Mouse (Mus musculus) kidney, adult 8-10 months (tissue): ENCODE measurements around the gene Xk.
"Not testable (repeated sequence)": the region's sequence is repeated elsewhere in the genome, so short reads cannot be mapped to it uniquely, and the experiment has no call there.

Experiments used
- DNase-seq, 2 experiments: peaks; one replicate each; pipeline ENCODE4 v3.0.0; 2022

Gene Xk

GRCm38 (mm10) chrX:9272460-9273361, at the start of gene Xk:
Gene Xk, plus strand, starts transcription at chrX:9272756.
- peak; percentile 10 to 23 for DNase-seq

GRCm38 (mm10) chrX:9227105-9227504, 45.5 kb upstream of the Xk start:
- DNase-seq: no peak

- DNase-seq: no peak
Measured at GRCm38 (mm10) chrX:9240737-9241591, 31.6 kb upstream of the Xk start.

GRCm38 (mm10) chrX:9243381-9243864, 29.1 kb upstream of the Xk start:
- peak in 1 of 2 experiments; percentile 9 for DNase-seq

GRCm38 (mm10) chrX:9244603-9245336, 27.8 kb upstream of the Xk start:
- DNase-seq: no peak

- DNase-seq: no peak
Measured at GRCm38 (mm10) chrX:9248911-9249310, 23.6 kb upstream of the Xk start.

GRCm38 (mm10) chrX:9253990-9254389, 18.6 kb upstream of the Xk start:
- no peak for DNase-seq

GRCm38 (mm10) chrX:9254901-9255300, 17.7 kb upstream of the Xk start:
- no peak for DNase-seq

GRCm38 (mm10) chrX:9256766-9257165, 15.8 kb upstream of the Xk start, which contains the start of gene Gm14862:
Gene Gm14862, minus strand, starts transcription at chrX:9256899.
- no peak for DNase-seq

GRCm38 (mm10) chrX:9257831-9258230, 14.7 kb upstream of the Xk start:
- DNase-seq: no peak

GRCm38 (mm10) chrX:9259267-9259666, 13.3 kb upstream of the Xk start:
- DNase-seq: no peak

GRCm38 (mm10) chrX:9271112-9271511, 1.4 kb upstream of the Xk start:
- no peak for DNase-seq

- no peak for DNase-seq
Measured at GRCm38 (mm10) chrX:9271947-9272459, 553 bp upstream of the Xk start.

- no peak for DNase-seq
Measured at GRCm38 (mm10) chrX:9273377-9274002, 934 bp downstream of the Xk start.

- DNase-seq: no peak
Measured at GRCm38 (mm10) chrX:9274321-9274720, 1.8 kb downstream of the Xk start.

GRCm38 (mm10) chrX:9283464-9283863, 10.9 kb downstream of the Xk start, which contains the start of gene H2al1m:
Gene H2al1m, plus strand, starts transcription at chrX:9283764.
- not testable (repeated sequence) for DNase-seq

- DNase-seq: not testable (repeated sequence)
Measured at GRCm38 (mm10) chrX:9293140-9293829, 20.7 kb downstream of the Xk start.

GRCm38 (mm10) chrX:9298413-9298864, 25.9 kb downstream of the Xk start:
- no peak for DNase-seq

- no peak for DNase-seq
Measured at GRCm38 (mm10) chrX:9302791-9303190, 30.2 kb downstream of the Xk start.

GRCm38 (mm10) chrX:9303455-9303854, 30.9 kb downstream of the Xk start:
- DNase-seq: no peak

GRCm38 (mm10) chrX:9316457-9316856, 43.9 kb downstream of the Xk start:
- not testable (repeated sequence) for DNase-seq
